ENCODE assay signal across 29 mouse cellular contexts in the genomic region with DNA sequence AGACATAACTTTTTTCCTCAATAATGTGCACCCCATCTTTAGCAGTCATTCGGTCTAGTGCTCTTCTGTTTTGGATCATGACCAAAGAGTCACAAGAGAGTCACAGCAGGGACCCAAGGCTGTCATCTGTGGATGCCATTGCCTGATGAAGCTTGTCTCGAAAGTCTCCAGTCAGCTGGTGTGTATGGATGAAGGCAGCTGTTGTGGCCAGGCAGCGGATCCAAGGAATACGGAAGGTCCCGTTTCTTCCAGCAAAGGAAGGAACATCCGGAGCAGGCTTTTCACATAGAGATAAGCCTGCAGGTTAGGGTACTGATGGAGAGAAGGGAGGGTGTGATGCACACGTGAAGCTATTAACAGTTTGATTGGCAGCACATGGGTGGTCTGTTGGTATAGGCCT. TPM values are rescaled to one million over a fixed set of nuclear protein-coding genes. Genes with fewer than 3 reads are reported as not detected.
"Had no signal": no experiment of that assay in that cellular context is flagged by ENCODE, and none has a peak within 500 bp of the region (broad histone marks: within the 10 kb centered on the region; RNA-seq: fewer than 3 reads in every experiment).

No protein-coding gene starts in this region.

- H3K27me3 ChIP-seq: heart, embryonic 12.5 days; hindbrain, embryonic 12.5 days; hindbrain, embryonic 15.5 days; intestine, embryonic 15.5 days; limb, embryonic 12.5 days; liver, embryonic 13.5 days had no signal

- ATAC-seq: inflammation-experienced regulatory T-cells, adult 6 months; intestine, embryonic 15.5 days; intestine, postnatal 0 days had no signal

- H3K4me1 ChIP-seq: heart, embryonic 10.5 days; hindbrain, embryonic 10.5 days; hindbrain, embryonic 12.5 days; hindbrain, embryonic 15.5 days; intestine, embryonic 15.5 days; limb, embryonic 10.5 days; limb, embryonic 12.5 days had no signal

- DNase-seq: gastrocnemius, adult 2 months; gastrocnemius, postnatal 10 days; gastrocnemius, postnatal 25 days; heart, adult 18-20 months; heart, postnatal 10 days; heart, postnatal 4 days; kidney, adult 18-20 months; kidney, adult 8-10 months; kidney, postnatal 10 days; kidney, postnatal 25 days; kidney, postnatal 4 days; liver; liver, embryonic 13.5 days had no signal

- H3K36me3 ChIP-seq: liver, embryonic 13.5 days had no signal

- H3K9ac ChIP-seq: heart, embryonic 12.5 days; hindbrain, embryonic 12.5 days; hindbrain, embryonic 15.5 days; intestine, embryonic 15.5 days; limb, embryonic 12.5 days; liver, embryonic 13.5 days had no signal

- H3K27ac ChIP-seq: gastrocnemius, adult 2 months; heart, embryonic 10.5 days; hindbrain, embryonic 10.5 days; hindbrain, embryonic 12.5 days; hindbrain, embryonic 15.5 days; intestine, embryonic 15.5 days; layer of hippocampus, adult 2 months; limb, embryonic 10.5 days; limb, embryonic 12.5 days; liver, embryonic 13.5 days had no signal

- H3K4me2 ChIP-seq: heart, embryonic 12.5 days; hindbrain, embryonic 12.5 days; hindbrain, embryonic 15.5 days; intestine, embryonic 15.5 days; limb, embryonic 12.5 days; liver, embryonic 11.5 days; liver, embryonic 13.5 days had no signal

- H3K4me3 ChIP-seq: gastrocnemius, adult 2 months; heart, embryonic 10.5 days; heart, embryonic 12.5 days; hindbrain, embryonic 10.5 days; hindbrain, embryonic 12.5 days; hindbrain, embryonic 15.5 days; intestine, embryonic 15.5 days; layer of hippocampus, adult 2 months; limb, embryonic 10.5 days; limb, embryonic 12.5 days; liver, embryonic 13.5 days had no signal

- H3K9me3 ChIP-seq: heart, embryonic 10.5 days; heart, embryonic 12.5 days; hindbrain, embryonic 10.5 days; hindbrain, embryonic 12.5 days; hindbrain, embryonic 15.5 days; intestine, embryonic 15.5 days; limb, embryonic 10.5 days; limb, embryonic 12.5 days; liver, embryonic 13.5 days had no signal

RNA-seq across cellular contexts. Expression of a gene that starts 50.6 kb away (rescaled TPM):
- total RNA-seq: granulocyte monocyte progenitor cell, adult 5-6 weeks; heart, postnatal 4 days had no signal
- polyA plus RNA-seq: heart, embryonic 10.5 days; heart, embryonic 14.5 days; heart, embryonic 16.5 days; hindbrain, embryonic 10.5 days; hindbrain, embryonic 15.5 days; inflammation-experienced regulatory T-cells, adult 6 months; intestine, embryonic 15.5 days; kidney, embryonic 14.5 days; limb, embryonic 10.5 days; limb, embryonic 12.5 days; liver, embryonic 11.5 days; liver, embryonic 13.5 days had no signal
